Mouse (Mus musculus) fat pad, adult 2 months (tissue): ENCODE measurements around the gene Fblim1.

ENCODE experiments used
- DNase-seq: peaks from one replicate; pipeline ENCODE4 v3.0.0-alpha.2; 2011; ENCODE audit warnings: low read depth, low spot score; ENCODE audit errors: extremely low read depth

The Fblim1 gene

DNA sequence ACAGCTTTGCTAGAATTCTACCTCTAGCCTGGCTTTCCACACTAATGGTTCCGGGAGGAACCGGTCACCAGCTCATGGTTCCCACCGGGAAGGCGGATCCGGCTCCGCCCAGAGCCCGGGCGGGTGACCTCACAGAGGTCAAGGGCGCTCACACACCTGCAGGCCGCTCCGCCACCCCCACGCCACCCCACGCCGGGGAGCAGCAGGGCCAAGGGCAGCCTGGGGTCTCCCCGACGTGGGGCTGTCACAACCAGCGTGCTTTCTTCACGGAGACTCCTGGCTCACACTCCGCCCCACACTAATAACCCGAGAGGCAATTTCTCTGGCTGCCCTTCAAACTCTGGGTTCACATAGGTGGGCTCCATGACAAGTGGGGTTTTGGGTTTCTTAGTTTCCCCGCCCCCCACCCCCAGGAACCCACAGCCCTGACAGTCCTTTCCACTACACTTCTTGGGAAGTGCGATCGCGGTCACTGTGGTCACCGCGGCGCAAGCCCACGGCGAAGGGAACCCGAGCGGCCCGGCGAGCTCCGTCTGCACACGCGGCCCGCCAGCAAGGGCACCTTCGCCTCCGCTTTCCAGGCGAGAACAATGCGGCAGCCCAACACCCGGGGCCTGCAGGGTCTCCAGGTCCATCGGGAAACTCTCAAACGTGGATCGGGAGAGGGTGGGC lies 60.7 kb downstream of the Fblim1 start:
- DNase-seq, result no peak

DNA sequence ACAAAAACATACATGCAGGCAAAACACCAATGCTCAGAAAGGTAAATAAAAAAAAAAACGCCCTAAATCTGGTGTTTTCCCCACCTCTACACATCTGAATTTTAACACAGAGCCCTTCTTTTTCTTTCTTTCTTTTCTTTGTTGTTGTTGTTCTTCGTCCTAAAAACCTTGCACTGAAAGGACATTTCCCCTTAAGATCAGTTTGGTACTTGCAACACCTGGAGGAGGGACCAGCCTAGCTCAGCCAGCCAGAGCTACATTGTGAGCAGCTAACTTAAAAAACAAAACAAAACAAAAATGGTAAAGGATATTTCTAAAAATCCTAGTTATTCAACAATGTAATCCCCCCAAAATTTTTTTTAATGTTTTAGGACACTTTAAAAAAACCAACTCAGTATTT lies 61.4 kb downstream of the Fblim1 start:
- DNase-seq, result no peak

- no peak for DNase-seq
Observed at GRCm38 (mm10) chr4:141543593-141543992, 62.3 kb downstream of the Fblim1 start.

DNA sequence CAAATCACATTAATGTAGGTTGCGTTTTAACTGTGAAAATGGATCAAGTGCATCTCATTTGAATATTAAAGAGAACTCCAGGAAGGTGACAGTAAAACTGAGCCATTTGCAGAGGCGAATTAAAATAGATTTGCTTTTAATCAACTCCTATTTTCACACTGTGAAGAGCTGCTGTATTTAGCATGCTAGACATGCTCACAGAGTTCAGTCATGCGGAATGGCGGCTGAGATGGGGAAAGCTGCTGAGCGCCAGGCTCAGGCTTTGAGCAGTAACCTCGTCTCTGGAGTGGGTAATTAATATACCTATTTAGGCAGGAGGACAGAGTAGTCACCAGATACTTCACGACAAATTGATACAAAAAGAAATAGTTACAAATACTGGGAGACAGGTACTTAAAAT lies 64.0 kb downstream of the Fblim1 start:
- DNase-seq, result no peak

GRCm38 (mm10) chr4:141540844-141541243 lies 65.1 kb downstream of the Fblim1 start:
- DNase-seq, result no peak

- DNase-seq, result no peak
Observed at GRCm38 (mm10) chr4:141539213-141539767, 66.6 kb downstream of the Fblim1 start.

DNA sequence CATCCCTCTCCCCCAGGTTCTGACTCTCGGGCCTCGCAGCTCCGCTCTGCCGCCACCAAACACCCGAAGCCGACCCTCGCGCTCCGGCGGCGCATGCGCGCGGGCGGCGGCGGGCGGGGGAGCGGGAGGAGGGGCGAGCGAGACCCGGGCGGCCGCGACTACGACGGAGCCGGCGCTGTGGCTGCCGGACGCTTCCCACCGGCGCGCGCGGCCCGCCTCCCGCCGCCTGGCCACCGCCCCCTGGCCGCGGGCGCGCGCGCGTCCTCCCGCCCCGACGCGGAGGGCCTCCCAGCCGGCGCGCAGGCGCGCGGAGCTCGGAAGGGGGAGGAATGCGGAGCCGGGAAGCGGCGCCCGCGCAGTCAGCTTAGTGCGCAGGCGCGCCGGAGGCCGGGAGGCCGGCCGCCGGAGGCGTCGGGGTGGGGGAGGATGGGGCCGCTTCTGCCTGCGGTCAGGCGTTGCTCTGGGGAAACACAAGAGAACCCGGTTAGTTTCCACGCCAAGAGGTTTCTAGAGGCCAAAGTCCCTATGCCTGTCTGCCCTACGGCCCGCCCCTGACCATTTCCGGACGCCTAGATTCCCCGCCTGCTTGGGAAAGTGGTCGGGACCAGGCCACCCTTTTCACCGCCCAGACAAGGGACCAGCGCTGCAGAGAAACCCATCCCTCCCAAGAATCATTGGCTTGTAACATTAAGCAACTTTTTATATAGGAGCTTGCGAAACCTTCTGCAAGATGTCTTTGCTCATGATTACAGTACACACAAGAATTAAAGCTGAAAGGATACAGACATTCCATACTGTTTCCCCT lies 67.3 kb downstream of the Fblim1 start, which contains the start of gene Spen:
Gene Spen, minus strand, starts transcription at position 190 of the 805 bp plus-strand sequence.
- DNase-seq, result no peak

DNA sequence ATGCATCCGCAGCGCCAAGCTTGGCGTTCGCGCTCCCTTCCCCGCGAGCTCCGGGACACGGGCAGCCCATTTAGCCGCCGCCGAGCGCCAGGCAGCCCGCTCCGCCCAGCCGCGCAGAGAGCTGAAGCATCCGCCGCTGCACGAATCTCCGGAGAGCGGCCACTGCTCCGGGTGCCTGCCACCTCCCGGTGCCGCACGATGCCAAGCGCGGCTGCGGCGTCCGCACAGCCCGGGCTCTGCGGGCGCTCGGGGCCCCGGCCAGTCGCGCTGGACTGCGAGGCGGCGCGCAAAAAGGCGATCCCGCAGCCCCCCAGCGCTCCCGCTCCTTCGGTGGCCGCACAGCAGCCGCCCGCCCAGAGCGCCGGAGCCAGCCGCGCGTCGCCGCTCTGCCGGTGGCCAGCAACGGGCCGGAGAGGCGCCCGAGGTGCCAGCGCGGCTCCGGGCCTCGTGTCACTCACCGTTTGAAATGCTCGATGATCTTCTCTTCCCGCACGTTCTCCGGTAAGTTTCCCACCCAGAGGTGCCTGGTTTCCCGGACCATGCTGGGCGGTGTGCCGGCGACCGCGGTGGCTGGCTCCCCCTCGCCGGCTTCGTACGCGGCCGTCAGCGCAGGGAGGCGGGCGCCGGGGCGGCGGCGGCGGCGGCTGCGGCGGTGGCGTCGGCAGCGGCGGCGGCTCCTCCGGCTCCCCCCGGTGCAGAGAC lies 68.0 kb downstream of the Fblim1 start:
- no peak for DNase-seq

DNA sequence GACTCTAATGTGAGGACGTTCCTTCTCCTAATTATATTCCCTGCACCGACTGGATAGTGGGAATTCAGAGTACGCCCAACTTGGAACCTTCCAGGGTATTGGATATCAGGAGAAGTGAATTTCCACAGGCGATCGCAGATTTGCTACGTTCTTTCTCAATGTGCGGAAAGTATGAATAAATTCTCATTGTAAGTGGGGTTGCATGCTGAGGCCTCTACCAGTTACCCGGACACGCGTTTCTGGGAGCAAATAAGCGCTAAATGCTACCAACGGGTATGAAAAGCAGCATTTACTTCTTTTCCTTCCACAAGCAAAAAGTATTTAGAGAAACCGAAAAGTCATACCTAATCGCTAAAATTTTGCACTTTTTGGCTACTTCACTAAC lies 68.7 kb downstream of the Fblim1 start:
- DNase-seq, result no peak

DNA sequence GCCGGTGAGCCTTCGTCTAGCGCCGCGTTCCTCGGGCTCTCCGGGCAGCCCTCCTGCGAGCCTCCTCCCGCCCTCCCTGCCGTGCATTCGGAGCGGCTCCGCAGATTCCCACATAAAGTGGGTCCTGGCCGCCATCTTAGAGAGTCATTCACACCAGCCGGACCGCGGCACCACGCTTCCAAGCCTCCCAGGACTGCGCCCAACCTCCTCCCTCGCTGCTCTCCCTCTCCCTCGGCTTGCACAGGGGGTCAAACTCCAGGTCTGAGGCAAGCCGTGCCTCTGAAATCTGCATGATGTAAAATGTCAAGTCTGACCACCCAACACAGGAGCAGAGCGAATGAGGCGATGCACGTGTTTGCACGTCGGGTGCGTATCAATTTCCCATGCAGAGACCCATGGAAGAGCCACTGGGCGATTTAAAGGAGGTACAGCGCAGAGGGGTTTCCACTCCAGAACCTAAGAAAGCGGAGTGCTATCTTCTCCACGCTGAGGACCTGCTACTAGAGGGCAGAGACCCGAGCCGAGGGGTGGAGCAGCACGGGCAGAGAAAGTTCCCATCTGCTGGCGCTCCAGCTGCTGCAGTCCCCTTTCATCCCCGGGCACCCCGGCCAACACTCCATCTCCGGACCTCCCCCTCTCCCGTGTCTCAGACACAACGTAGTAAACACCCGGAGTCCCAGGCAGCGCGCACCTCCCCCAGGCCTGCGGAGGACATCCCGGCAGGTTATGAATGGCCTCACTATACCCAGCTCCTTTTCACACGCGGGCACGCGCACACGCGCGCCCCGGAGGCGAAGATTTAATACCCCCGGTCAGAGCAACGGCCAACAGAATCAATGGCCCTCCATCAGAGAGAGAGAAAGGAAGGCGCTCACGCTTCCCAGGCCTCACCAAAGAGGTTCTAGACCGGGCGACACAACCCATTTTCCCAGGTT lies 69.3 kb downstream of the Fblim1 start:
- DNase-seq, result no peak

DNA sequence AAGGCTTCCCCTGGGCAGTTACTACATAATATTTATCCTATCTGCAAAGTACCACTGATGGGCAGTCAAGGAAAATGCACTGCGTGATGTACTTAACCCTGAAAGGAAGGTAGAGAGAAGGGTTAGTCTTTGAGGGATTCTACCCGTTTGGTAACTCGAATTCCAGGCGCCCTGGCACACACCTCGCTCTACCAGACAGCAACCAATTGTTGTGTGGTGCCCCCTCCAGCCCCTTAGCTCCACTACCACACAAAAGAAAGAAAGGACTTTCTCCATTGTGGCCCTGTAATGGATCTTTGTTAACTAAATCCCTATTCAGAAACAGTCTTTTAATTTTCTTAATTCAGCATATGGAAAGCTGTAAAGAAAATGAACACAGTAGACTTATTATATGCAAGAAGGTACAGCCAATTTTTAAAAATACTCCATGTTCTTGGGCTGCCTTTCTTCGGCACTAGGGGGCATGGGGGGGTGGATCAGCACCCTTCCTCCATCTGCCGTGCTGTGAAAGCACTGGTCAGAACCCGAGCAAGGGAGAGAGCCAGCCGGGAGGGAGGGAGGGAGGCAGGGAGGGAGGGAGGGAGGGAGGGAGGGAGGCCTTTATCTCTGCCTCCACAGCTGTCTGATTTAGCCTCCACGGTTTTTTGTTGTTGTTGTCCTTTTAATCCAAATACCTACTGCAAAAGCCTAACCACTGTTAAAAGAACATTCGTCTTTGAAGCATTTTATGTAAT lies 70.8 kb downstream of the Fblim1 start:
- no peak for DNase-seq

GRCm38 (mm10) chr4:141530979-141531378 lies 74.9 kb downstream of the Fblim1 start:
- no peak for DNase-seq

- DNase-seq, result no peak
Observed at GRCm38 (mm10) chr4:141528938-141529337, 77.0 kb downstream of the Fblim1 start.

DNA sequence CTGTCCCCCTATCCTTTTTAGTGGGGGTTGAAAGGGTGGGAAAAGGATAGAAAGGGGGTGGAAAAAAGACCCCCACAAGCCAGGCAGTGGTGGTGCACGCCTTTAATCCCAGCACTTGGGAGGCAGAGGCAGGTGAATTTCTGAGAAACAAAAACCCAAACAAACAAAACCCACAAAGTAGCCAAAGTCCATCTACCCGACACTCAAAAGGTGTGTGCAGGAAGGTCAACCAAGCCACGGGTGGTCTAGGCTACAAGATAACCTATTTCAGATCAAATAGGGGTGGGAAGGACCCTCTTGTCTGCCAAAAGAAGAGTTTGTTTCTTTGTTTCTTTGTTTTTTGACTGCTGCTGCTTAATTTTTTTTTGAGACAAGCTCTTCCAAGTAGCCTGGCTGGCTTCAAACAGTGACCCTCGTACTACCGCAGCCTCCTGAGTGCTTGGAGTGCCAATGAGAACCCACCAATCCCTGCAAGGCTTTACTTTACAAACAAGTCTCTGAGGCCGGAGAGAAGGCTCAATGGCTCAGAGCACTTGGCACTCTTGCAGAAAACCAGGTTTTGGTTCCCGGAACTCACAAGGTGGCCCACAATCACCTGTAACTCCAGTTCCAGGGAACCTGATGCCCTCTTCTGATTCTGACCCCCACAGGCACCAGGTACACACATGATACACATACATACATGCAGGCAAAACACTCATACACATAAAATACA lies 78.8 kb downstream of the Fblim1 start:
- no peak for DNase-seq
